Mouse (Mus musculus) brain, embryonic 14.5 days (tissue): ENCODE data around the gene Tpt1.

Source experiments
- CTCF ChIP-seq: fragments of 200-500 bp; IDR thresholded peaks from 2 replicates; pipeline ENCODE4 v1.5.1; 2012; ENCODE audit warnings: inconsistent platforms, mild to moderate bottlenecking, moderate library complexity, borderline replicate concordance; ENCODE audit not compliant: insufficient read depth, insufficient read length; ENCODE audit errors: extremely low read depth
- POLR2A ChIP-seq: fragments of 200-500 bp; IDR thresholded peaks from 2 replicates; pipeline ENCODE4 v1.6.1; 2012; ENCODE audit warnings: mild to moderate bottlenecking, inconsistent platforms, borderline replicate concordance; ENCODE audit not compliant: poor library complexity, insufficient read depth, insufficient read length, severe bottlenecking; ENCODE audit errors: extremely low read depth

DNA sequence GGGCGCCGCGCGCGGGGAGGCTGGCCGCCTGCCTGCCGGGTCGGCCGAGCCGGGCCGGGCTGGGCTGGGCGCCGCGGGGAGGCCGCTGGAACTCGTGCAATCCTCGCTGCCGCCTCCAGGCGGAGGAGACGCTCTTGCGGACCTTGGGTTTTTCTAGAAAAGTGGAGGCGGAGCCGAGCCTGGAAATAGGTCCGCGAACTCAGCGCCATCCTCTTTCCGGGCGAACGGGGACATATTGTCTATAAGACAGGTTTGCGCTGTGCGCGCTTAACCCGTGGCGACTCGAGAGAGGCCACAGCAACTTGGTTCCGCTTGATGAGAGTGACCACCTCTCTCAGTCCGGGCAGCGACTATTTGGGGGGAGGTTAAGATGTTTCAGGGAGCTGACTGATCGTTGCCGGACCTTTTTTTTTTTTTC is 814 bp downstream of the Tpt1 start:
- TF ChIP-seq CTCF (peak; percentile 61), POLR2A (no peak)
